Mouse (Mus musculus) macrophage (primary cell): ENCODE measurements around the gene Tas2r143. TPM values are rescaled to one million over a fixed set of nuclear protein-coding genes. Genes with fewer than 3 reads are reported as not detected.

Experiments used
- H3K27ac ChIP-seq: fragments of 350-480 bp; formaldehyde crosslinking; 2 replicates; pipeline ENCODE4 v1.9.0; 2021
- H3K36me3 ChIP-seq: fragments of 350-480 bp; formaldehyde crosslinking; 2 replicates; pipeline ENCODE4 v1.9.0; 2021; ENCODE audit errors: inconsistent target
- H3K4me3 ChIP-seq: fragments of 350-480 bp; formaldehyde crosslinking; 2 replicates; pipeline ENCODE4 v1.9.0; 2021; ENCODE audit errors: inconsistent target
- H3K79me2 ChIP-seq: fragments of 350-480 bp; formaldehyde crosslinking; 2 replicates; pipeline ENCODE4 v1.9.0; 2021; ENCODE audit errors: inconsistent target
- WGBS: methylation state at CpG from one replicate; pipeline ENCODE4 v1.1.7; 2026; ENCODE audit warnings: inconsistent platforms; ENCODE audit not compliant: missing documents; 5-methylcytosine and 5-hydroxymethylcytosine counted together
- polyA plus RNA-seq: library from polyadenylated mRNA; stranded (reverse); fragments of 250-400 nt; gene quantifications from 3 replicates; pipeline ENCODE4 v1.2.4, GENCODE M21; 2018; ENCODE audit warnings: inconsistent platforms

The Tas2r143 gene
- polyA plus RNA-seq, 1 experiment from 2014 or later, result not detected

DNA sequence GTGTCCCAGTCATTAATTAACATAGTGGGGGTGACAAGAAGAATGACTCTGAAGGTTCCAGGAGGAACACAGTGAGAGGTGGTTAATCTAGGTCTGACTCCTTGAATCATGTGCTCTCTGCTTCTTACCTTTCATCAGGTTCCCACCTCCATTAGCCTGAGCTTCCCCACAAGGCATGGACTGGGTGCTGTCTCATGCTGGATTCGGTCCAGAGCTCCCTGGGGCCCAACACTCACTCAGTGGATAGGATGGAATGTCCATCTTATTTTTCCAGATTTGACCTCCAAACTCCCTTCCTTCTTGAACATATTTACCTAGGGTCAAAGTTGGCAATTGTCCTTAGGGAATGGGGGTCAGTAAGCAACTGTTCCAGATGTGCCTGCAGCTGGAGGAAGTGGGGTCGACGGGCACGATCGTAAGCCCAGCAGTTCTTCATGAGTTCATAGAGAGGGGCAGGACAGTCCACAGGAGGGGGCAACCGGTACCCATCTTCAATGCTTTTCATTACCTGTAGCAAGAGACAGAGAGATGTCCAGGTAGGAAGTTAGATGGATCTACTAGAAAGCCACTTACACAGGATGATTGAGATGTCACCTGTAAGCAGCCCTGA lies 39.7 kb upstream of the Tas2r143 start:
- peaks cover 53% of the 10 kb centered on the region for H3K36me3 ChIP-seq
- WGBS, result 93% methylated on average over 6 of the region's 6 CpGs

DNA sequence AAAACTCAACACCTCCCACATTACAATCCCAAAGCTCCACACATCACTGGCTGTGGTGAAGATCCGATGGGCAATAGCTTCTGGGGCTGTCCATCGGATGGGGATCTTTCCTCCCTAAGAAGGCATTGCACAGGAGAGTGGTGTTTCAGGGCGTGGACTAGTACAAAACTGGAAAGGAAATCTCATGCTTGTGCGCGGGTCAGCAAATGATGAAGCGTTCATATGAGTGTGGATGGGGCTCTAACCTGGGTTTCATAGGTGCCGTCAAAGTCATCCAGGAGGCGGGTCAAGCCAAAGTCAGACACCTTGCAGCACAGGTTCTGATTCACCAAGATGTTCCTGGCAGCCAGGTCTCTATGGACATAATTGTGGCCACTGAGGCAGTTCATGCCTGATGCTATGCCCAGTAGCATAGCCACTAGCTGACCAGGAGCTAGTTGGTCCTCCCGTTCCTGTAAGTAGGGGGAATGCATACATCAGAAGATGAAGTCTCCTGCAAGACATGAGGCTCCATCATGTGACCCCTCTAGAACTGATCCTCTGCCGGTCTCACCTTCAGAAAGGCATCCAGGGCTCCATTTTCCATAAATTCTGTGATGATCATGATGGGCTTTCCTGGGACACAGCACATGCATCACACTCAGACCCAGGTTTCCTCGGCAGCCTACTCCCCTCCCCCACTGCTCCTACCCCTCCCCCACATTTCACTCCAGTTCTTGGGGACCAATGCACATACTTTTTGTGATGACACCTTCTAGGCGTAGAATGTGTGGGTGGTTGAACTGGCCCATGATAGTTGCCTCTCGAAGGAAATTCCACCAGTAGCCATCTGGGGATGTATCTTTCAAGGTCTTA lies 38.8 kb upstream of the Tas2r143 start:
- Histone ChIP-seq H3K79me2 (no peaks in the 10 kb centered on the region; the same call in 1 of the 2 replicates), H3K36me3 (peaks cover 44% of the 10 kb centered on the region), H3K4me3 (no peak overlapping the region), H3K27ac (no peak overlapping the region)
- WGBS, result 91% methylated on average over 11 of the region's 13 CpGs

More for the DNA sequence above, 39.7 kb upstream of the Tas2r143 start:
- Histone ChIP-seq H3K27ac (no peak overlapping the region), H3K79me2 (no peaks in the 10 kb centered on the region; the same call in 1 of the 2 replicates), H3K4me3 (no peak overlapping the region)

DNA sequence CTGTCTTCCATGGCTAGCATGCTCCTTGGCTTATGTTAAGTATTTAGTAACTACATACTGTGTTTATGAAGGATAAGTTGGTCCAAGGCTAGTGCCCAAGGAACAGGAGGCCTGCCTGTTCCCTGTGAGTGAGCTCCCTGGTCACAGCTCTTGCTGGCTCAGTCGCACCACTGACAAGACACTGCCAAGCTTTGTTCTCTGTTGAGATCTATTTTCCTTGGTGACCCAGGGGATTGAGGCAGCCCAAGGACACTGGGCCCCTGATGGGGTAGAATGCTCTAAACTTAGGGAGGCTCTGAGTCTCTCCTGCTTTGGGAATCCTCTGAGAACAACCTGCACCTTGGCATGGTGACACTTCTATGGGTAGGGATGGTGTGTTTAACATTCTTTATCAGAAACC lies 38.0 kb upstream of the Tas2r143 start:
- no peak overlapping the region for H3K27ac ChIP-seq
- H3K4me3 ChIP-seq, result no peak overlapping the region
- H3K79me2 ChIP-seq, result no peaks in the 10 kb centered on the region
- H3K36me3 ChIP-seq, result peaks cover 36% of the 10 kb centered on the region
- WGBS, result 64% methylated on average over 1 of the region's 1 CpGs

DNA sequence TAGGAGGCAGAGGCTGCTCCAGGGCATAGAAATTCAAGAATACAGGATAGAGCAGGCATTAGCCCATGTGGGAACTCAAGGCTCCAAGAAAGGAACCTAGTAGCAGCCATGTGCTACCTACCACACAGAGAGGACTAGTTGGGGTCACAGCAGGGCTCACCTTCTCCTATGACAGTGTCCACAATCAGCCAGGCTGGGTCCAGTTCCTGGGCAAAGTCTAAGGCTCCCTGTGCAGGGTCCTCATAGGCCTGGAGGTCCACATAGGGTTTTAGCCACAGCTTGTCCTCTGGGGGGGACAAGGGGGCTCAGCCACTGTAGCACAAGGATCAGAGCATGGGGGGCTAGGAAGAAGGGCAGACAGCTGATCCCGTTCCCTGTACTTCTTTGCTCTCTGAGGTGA lies 37.5 kb upstream of the Tas2r143 start:
- no peak overlapping the region for H3K27ac ChIP-seq
- no peaks in the 10 kb centered on the region for H3K79me2 ChIP-seq
- H3K36me3 ChIP-seq, result peaks cover 31% of the 10 kb centered on the region
- no peak overlapping the region for H3K4me3 ChIP-seq
- 88% methylated on average over 1 of the region's 1 CpGs for WGBS

DNA sequence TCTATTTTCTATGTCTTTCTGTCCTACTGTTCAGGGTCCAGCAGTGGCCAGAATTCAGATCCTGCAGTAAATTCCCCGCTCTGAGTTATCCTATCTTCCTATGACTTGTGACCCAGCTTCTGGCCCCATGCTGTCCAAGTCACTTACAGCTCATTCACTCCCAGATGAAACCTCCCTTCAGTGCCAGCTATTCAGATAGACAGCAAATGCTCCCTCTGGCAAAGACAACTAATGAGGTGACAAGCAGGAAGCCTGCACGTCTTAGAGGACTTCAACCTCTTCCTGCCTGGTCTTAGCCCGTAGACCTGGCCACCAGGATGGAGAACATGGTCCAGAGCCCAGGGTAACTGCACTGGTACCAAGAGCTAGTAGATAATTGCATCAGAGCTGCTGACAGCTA lies 37.1 kb upstream of the Tas2r143 start:
- Histone ChIP-seq H3K27ac (no peak overlapping the region), H3K79me2 (no peaks in the 10 kb centered on the region), H3K36me3 (peaks cover 27% of the 10 kb centered on the region), H3K4me3 (no peak overlapping the region)
- 45% methylated on average over 3 of the region's 3 CpGs for WGBS

DNA sequence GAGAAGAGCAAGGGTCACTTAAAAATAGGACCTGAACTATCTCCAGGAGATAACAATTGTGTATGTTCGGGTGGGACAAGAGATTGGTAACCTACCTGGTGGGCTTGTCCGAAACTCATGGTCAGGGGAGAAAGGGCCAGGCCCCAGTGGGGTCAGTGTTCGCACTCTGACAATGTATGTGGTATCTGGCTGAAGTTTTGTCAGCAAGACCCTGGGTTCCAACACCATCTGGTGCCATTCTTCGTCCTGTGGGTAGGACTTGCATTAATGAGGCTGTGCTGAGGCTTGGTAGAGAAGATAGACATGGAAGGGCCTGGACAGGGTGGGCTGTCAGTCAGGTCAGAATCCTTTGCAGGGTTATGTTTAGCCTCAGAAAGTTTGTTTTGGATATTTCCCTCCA lies 36.0 kb upstream of the Tas2r143 start:
- H3K4me3 ChIP-seq, result no peak overlapping the region
- peaks cover 16% of the 10 kb centered on the region for H3K36me3 ChIP-seq
- 89% methylated on average over 4 of the region's 4 CpGs for WGBS

DNA sequence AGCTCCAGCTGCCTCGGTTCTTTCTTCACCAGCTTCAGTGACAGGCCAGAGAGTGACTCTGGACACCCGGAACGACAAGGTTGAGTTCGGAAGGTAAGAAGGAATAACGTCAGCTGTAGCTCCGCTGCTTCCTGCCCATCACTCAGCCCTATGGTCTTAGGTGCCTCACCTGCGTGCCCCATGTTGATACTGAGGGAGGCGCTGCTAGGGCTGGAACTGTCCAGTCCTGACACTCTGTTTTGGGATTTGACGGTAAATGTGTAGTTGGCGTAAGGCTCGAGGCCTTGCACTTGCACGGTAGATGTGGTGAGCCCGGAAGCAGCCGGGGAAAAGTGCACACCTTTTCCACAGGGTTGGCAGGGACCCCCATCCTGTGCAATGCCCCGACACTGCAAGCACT lies 35.4 kb upstream of the Tas2r143 start:
- WGBS, result 97% methylated on average over 15 of the region's 15 CpGs
- H3K27ac ChIP-seq, result no peak overlapping the region

More for the DNA sequence above, 36.0 kb upstream of the Tas2r143 start:
- Histone ChIP-seq H3K79me2 (no peaks in the 10 kb centered on the region), H3K27ac (no peak overlapping the region)

DNA sequence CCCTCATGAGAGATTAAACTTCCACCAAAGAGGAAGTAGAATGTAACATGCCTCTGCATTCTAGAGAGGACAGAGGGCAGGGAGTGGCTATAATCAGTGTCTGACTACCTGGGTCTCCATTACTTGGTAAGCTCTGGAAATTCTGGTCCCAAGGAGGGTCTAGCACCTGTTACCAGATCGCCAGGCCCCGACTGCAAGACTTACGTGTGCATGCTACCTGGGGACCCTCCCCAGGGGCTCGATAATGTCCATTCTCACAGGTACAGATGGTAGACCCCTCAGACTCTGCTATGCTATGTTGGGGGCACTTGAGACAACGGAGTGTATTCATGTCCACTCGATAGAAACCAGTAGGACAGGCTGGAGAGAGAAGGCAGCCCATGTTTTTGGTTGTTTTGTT lies 34.8 kb upstream of the Tas2r143 start:
- Histone ChIP-seq H3K27ac (no peak overlapping the region), H3K79me2 (no peaks in the 10 kb centered on the region), H3K36me3 (peaks cover 5% of the 10 kb centered on the region; the same call in 1 of the 2 replicates), H3K4me3 (no peak overlapping the region)
- WGBS, result 95% methylated on average over 5 of the region's 6 CpGs

More for the DNA sequence above, 35.4 kb upstream of the Tas2r143 start:
- H3K36me3 ChIP-seq, result peaks cover 10% of the 10 kb centered on the region
- no peaks in the 10 kb centered on the region for H3K79me2 ChIP-seq
- no peak overlapping the region for H3K4me3 ChIP-seq

DNA sequence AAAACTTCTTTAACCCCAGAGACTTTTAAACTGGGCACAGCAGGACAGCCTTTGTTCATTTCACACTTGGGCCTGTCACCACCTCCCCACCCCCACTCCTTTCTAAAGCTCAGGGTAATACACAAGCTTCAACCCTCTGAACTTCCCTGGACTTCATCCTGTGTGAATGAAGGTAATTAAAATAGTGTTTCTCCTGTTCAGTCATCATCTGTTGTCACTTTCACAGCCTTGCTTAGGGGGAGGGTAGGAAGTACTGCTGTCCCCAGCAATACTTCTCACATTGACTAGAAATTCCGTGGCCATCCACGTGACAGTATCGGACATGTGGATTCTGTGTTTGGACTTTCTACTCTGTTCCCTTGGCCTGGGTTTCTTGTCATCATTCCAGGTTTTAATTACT lies 30.2 kb upstream of the Tas2r143 start:
- no peaks in the 10 kb centered on the region for H3K79me2 ChIP-seq
- H3K4me3 ChIP-seq, result no peak overlapping the region
- H3K36me3 ChIP-seq, result no peaks in the 10 kb centered on the region
- H3K27ac ChIP-seq, result no peak overlapping the region
- WGBS, result 97% methylated on average over 3 of the region's 3 CpGs

DNA sequence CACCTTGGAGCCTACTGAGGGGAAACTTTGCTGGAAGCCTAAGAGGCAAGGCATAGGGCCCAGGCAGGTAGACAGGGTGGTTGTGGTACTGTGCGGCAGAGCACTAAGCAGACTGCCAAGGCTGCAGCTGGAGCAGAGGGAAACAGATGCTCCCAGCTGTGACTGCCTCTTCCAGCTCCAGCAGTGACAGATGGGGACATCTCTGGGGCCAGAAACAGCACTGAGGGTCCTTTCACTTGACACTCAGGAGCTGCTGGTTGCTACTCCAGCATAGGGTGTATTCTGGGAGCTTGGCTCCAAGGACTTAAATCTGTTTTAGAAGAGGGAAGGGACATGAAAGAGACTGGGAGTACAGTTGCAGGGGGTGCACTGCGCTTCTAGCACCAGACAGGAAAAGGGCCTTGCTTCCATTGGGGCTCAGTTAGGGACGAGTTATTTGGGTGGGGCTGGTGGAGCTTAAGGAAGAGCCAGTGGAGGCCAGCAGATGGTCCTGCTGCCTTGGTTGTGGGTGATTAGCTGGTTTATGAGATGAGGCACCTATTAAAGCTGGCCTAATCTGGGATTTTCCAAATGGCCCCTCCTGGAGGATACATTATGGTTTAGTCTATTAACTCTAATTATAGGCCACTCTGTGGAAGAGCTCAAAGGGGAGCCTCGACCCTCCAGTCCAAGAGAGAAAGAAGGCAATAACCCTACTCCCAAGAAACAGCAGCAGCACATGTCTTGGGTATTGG lies 29.2 kb upstream of the Tas2r143 start:
- Histone ChIP-seq H3K36me3 (no peaks in the 10 kb centered on the region), H3K4me3 (no peak overlapping the region), H3K27ac (no peak overlapping the region), H3K79me2 (no peaks in the 10 kb centered on the region)
- WGBS, result 94% methylated on average over 4 of the region's 4 CpGs

DNA sequence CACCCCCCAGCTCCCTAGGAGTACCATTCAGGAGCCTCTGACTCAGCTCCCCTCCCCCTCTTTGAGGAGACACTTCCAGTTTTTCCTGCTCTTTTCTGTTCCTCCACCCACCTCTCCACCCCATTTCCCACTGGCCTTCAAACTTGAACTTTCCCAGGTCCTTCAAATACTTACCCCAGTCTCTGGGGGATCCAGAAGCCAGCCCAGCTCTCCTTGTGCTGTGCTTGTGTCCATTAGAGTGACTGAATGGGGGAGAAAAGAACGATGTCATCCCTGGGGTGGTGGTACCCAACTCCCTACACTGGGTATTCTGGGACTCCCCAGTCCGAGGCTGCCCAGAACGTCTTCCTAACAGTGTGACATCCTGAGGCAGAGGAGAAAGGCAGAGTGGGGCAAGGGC lies 28.0 kb upstream of the Tas2r143 start:
- H3K4me3 ChIP-seq, result no peak overlapping the region
- no peaks in the 10 kb centered on the region for H3K79me2 ChIP-seq
- no peak overlapping the region for H3K27ac ChIP-seq
- WGBS, result 68% methylated on average over 3 of the region's 3 CpGs
- H3K36me3 ChIP-seq, result no peaks in the 10 kb centered on the region

DNA sequence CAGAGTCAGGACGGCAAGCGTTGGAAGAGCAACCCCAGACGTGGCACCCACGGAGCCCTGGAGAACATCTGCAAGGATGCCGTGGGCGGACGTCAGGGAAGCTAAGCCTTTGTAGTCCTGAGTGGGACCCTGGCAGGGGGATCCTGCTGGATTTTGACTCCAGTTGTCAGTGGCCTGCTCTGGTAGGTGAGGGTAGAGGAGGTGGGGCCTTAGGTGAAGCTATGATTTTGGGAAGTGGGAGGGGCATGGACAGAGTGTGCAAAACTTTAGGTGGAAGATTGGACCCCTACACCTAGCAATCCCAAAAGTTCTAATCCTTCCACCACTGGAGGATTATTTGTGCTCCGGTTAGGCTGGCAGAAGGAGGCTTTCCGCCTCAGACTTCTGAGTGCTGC lies 27.6 kb upstream of the Tas2r143 start:
- Histone ChIP-seq H3K36me3 (no peaks in the 10 kb centered on the region), H3K4me3 (no peak overlapping the region), H3K27ac (no peak overlapping the region), H3K79me2 (no peaks in the 10 kb centered on the region)
- WGBS, result 90% methylated on average over 7 of the region's 9 CpGs

DNA sequence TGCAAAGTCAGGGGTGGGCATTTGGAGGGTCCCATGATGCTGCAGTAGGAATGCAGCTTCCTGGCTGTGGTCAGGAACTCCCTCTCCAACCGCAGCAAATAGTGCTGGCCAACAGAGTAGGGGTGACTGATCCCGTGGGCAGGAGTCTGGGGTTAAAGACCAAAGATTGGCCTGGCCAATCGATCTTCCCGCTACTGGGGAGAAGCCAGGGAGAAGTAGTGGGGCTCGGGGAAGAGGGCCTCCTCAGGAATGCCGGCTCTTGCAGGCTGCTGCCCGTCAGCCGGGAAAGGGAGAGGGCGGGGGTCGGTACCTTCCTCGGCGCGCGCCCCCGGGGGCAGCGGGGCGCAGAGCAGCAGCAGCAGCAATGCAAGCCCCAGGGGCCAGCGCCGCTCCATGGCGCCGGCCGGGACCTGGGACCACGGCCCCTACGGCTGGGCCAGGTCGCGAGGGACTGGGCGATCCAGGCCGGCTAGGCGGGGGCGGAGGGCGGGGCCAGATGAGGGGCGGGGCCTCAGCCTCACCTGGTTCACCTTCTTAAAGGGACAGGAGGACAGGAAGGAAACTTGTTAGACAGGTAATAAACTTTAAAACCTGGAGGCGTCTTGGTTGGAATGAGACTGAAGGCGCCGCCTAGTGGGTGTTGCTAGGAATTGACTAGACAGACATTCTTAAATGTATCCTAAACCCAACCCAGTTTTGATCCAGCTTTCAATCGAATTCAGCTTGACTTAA lies 27.1 kb upstream of the Tas2r143 start, which contains the start of gene Epha1:
Gene Epha1 (minus strand): TSS at position 453 of the 732 bp plus-strand sequence.
- H3K27ac ChIP-seq, result no peak within 1 kb of the TSS
- 6% methylated on average over 31 of the region's 36 CpGs for WGBS
- no peaks in the 10 kb centered on the region for H3K36me3 ChIP-seq
- no peak within 1 kb of the TSS for H3K4me3 ChIP-seq
- H3K79me2 ChIP-seq, result no peaks in the 10 kb centered on the region

DNA sequence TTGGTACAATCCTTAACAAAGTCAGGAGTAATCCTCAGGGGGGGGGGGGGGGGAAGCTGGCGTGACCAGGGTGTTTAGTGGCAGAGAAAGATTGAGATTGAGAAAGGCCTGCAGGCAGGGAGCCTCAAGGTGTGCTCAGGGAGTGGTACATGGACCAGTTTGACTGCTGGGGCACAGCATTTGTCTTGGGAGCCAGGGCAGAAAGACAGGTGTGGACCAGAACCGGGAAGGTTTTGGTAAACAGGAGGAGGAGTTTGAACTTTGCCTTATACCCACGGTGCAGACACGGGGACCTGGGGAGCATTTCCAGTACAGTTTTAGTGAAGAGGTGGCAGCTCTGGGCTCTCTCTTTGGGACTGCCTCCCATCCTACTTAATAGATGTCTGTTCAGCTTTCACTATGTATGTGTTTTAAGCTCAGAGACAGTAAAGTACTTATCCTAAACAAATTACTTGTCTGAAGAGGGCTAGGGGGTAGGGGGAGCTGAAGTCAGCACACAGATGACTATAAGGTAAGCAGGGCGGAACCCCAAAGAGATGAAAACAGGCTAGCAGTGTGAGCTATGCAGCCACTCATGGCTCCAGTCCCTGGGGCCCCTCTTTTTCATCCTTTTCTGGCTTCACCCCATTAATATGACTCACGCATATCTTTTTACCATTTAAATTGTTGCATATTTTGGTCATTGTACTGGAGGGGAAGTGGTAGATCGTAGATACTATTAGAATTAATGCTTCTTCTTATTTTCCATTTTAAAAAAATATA lies 26.2 kb upstream of the Tas2r143 start:
- Histone ChIP-seq H3K27ac (no peak overlapping the region), H3K4me3 (no peak overlapping the region), H3K36me3 (no peaks in the 10 kb centered on the region), H3K79me2 (no peaks in the 10 kb centered on the region)
- 40% methylated on average over 5 of the region's 7 CpGs for WGBS
